Mouse (Mus musculus) liver, embryonic 15.5 days (tissue): ENCODE results near the gene Fndc1. TPM values are rescaled to one million over a fixed set of nuclear protein-coding genes. Genes with fewer than 3 reads are reported as not detected.
A peak's percentile ranks its signal among the peaks of the same experiment; 100 is the strongest.

Experiments
- ATAC-seq: fragments of 200-750 bp; cut with Nextera tagmentation; 2 replicates; pipeline ENCODE4 v1.8.0; 2017; ENCODE audit warnings: moderate number of reproducible peaks, mild to moderate bottlenecking, moderate library complexity; ENCODE audit not compliant: insufficient read depth
- H3K27ac ChIP-seq: fragments of 300-500 bp; sonication (generic); replicated peaks from 2 replicates; pipeline ENCODE4 v1.5.1; 2015; ENCODE audit warnings: mild to moderate bottlenecking, inconsistent platforms
- H3K27me3 ChIP-seq: fragments of 300-500 bp; sonication (generic); 2 replicates; pipeline ENCODE4 v1.6.1; 2015; ENCODE audit warnings: mild to moderate bottlenecking, inconsistent platforms
- H3K36me3 ChIP-seq: fragments of 300-500 bp; sonication (generic); replicated peaks from 2 replicates; pipeline ENCODE4 v1.6.1; 2015; ENCODE audit warnings: moderate library complexity, mild to moderate bottlenecking, inconsistent platforms
- H3K4me1 ChIP-seq: fragments of 300-500 bp; sonication (generic); replicated peaks from 2 replicates; pipeline ENCODE4 v1.6.1; 2015; ENCODE audit warnings: inconsistent platforms
- H3K4me2 ChIP-seq: fragments of 300-500 bp; sonication (generic); 2 replicates; pipeline ENCODE4 v1.6.1; 2015; ENCODE audit warnings: moderate library complexity, mild to moderate bottlenecking, inconsistent platforms
- H3K4me3 ChIP-seq: fragments of 300-500 bp; sonication (generic); replicated peaks from 2 replicates; pipeline ENCODE4 v1.5.1; 2015; ENCODE audit warnings: mild to moderate bottlenecking, inconsistent platforms
- H3K9ac ChIP-seq: fragments of 300-500 bp; sonication (generic); 2 replicates; pipeline ENCODE4 v1.6.1; 2015; ENCODE audit warnings: moderate library complexity, mild to moderate bottlenecking, inconsistent platforms
- H3K9me3 ChIP-seq: fragments of 300-500 bp; sonication (generic); replicated peaks from 2 replicates; pipeline ENCODE4 v1.6.1; 2016; ENCODE audit warnings: inconsistent platforms
- WGBS: fragments of 180-500 bp; shearing (Covaris S2); methylation state at CpG from one replicate; pipeline ENCODE4 v1.1.7; 2015; ENCODE audit warnings: mixed read lengths; ENCODE audit not compliant: insufficient replicate concordance; 5-methylcytosine and 5-hydroxymethylcytosine counted together
- polyA plus RNA-seq: library from polyadenylated mRNA; unstranded; fragments of >200 nt; fragmentation: Nextera tagmentation; extraction: Ambion mirVana; gene quantifications from 2 replicates; pipeline ENCODE4 v1.2.1, GENCODE M21; 2015

Gene Fndc1
- polyA plus RNA-seq: 0.53 and 0.76 TPM in 2 replicates

DNA sequence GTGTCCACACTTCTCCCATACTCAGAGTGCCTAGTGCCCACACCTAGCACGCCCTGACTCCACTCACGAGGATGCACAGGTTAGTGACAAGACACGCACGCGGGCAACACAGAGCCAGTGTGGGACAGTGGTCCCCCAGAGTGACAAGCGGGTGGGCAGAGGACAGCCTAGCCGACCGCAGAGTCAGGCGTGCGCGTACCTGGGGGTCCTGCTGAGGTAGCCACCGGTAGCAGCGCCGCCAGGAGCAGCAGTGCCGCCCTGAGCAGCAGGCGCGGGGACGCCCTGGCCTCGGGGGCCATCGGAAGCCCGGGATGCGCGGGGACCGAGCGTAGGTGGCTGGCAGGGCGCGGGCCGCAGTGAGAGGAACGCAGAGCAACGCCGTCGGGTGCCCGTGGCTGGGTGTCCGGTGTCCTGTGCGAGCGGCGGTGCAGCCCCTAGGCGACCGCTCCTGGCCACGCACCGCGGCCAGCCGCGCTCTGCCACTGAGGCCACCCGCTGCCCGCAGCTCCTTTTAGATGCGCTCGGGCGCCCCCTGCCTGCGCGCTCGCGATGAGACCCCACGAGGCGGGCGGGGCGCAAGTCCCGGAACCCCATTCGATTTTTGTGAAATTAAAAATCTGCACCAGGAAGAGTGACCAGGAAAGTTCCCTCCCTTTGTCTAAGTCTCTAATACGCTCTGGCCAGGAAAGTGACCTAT lies at the start of gene Fndc1:
Fndc1 (minus strand) TSS at position 484 of the 697 bp plus-strand sequence.
- no peak for ATAC-seq

DNA sequence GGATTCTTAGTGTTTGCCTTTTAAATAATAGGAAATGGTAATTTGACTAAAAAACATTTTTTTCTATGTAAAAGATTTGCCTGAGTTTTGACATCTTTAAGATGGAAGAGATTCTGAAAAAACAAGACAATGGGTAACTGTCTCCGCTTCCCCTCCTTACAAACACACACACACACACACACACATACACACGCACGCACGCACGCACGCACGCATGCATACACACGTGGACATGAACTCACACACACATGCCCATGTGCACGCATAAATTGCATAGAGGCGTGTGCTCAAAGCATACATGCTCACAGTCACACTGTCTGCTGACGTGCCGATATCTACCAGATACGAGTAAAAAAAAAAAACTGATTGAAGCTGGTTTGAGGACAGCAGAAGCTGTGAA lies 49.4 kb upstream of the Fndc1 start:
- WGBS: 74% methylated on average over 13 of the region's 13 CpGs
- H3K4me2 ChIP-seq: no peak overlapping the region

More for the DNA sequence above, at the start of gene Fndc1:
- Histone ChIP-seq H3K9ac (no peak within 1 kb of the TSS), H3K36me3 (no peaks in the 10 kb centered on the region), H3K27ac (no peak within 1 kb of the TSS), H3K4me1 (no peaks in the 10 kb centered on the region; the same call in 1 of the 2 replicates), H3K9me3 (no peaks in the 10 kb centered on the region), H3K27me3 (peaks cover 49% of the 10 kb centered on the region), H3K4me2 (peak within 1 kb of the TSS; percentile 53), H3K4me3 (peak within 1 kb of the TSS; percentile 33)
- WGBS: 2% methylated on average over 60 of the region's 60 CpGs

GRCm38 (mm10) chr17:7875941-7876461 lies 48.9 kb upstream of the Fndc1 start:
- no peak overlapping the region for H3K4me2 ChIP-seq
- WGBS: 51% methylated on average over 12 of the region's 12 CpGs
- no peak overlapping the region for H3K9ac ChIP-seq
- no peak for ATAC-seq
- H3K4me3 ChIP-seq: no peak overlapping the region
- H3K36me3 ChIP-seq: no peaks in the 10 kb centered on the region
- peaks cover 17% of the 10 kb centered on the region for H3K4me1 ChIP-seq
- no peaks in the 10 kb centered on the region for H3K9me3 ChIP-seq
- no peaks in the 10 kb centered on the region for H3K27me3 ChIP-seq
- no peak overlapping the region for H3K27ac ChIP-seq

More for the DNA sequence above, 49.4 kb upstream of the Fndc1 start:
- Histone ChIP-seq H3K36me3 (no peaks in the 10 kb centered on the region), H3K4me3 (no peak overlapping the region), H3K27ac (no peak overlapping the region), H3K4me1 (peaks cover 17% of the 10 kb centered on the region), H3K9me3 (no peaks in the 10 kb centered on the region), H3K9ac (no peak overlapping the region), H3K27me3 (no peaks in the 10 kb centered on the region)
- no peak for ATAC-seq

DNA sequence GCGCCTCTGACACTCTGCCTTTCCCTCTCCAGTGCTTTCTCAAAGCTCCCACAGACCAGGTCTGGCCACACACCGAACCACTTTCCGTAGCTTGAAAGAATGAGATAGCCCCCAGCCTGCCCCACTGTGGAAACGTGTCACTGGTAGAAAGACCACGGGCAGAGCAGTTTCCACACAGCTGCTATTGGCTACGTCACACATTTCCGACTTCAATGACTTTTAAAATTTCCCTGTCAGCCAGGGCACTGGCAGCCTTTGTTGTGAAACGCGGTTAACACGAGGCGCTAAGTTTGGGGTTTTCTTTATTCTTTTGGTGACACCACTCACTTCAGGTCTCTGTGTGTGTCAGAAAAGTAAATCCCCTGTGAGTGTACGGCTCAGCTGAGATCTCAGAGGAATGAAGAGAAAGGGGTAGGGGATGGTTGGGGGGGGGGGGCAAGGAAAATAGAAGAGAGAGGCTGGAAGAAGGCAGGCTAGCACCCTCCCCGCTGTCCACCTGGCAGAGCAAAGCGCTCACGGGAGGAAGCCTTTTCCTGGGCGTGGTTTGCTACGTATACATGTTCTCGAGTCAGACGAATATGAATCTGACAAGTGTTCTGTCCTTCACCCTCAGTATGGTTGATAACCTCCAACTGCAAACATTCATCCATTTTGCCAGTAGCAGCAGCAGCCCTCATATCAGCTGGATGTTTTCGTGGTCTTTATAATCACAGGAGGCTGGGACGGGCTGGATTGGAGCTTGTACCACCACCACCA lies 47.9 kb upstream of the Fndc1 start:
- 55% methylated on average over 21 of the region's 21 CpGs for WGBS
- no peak for ATAC-seq
- H3K4me2 ChIP-seq: no peak overlapping the region

GRCm38 (mm10) chr17:7873382-7873781 lies 46.3 kb upstream of the Fndc1 start:
- Histone ChIP-seq H3K36me3 (no peaks in the 10 kb centered on the region), H3K27me3 (no peaks in the 10 kb centered on the region), H3K9ac (no peak overlapping the region), H3K4me2 (no peak overlapping the region), H3K4me1 (peaks cover 17% of the 10 kb centered on the region), H3K9me3 (no peaks in the 10 kb centered on the region), H3K27ac (no peak overlapping the region), H3K4me3 (no peak overlapping the region)
- WGBS: 79% methylated on average over 7 of the region's 7 CpGs
- no peak for ATAC-seq

More for the DNA sequence above, 47.9 kb upstream of the Fndc1 start:
- Histone ChIP-seq H3K4me1 (peaks cover 17% of the 10 kb centered on the region), H3K36me3 (no peaks in the 10 kb centered on the region), H3K27me3 (no peaks in the 10 kb centered on the region), H3K9ac (no peak overlapping the region), H3K9me3 (no peaks in the 10 kb centered on the region), H3K4me3 (no peak overlapping the region), H3K27ac (0 out of 2 replicates have a peak overlapping the region, but pooled peaks have one; percentile 24)

DNA sequence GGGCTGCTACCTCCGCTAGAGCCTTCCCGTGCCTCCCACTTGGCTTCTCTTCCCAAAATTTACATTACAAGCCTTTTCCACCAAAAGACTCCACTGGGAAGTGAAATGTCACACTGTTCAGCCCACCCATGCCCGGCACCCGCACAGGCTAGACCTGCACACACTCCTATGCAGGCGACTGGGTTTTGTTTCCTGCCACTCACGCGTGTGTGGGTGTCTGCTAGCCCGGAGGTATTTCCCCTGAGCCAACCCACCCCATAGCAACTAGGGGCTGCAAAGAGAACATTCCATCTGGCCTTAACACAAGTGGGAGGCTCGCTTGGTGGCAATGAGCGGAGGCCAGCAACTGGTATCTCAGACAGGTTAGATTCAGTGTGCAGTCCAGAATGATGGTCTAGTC lies 44.7 kb upstream of the Fndc1 start:
- ATAC-seq: no peak
- Histone ChIP-seq H3K4me3 (no peak overlapping the region), H3K9ac (no peak overlapping the region), H3K4me1 (peaks cover 14% of the 10 kb centered on the region), H3K4me2 (no peak overlapping the region), H3K9me3 (no peaks in the 10 kb centered on the region), H3K27me3 (no peaks in the 10 kb centered on the region), H3K36me3 (no peaks in the 10 kb centered on the region), H3K27ac (no peak overlapping the region)
- 63% methylated on average over 10 of the region's 10 CpGs for WGBS

- Histone ChIP-seq H3K27me3 (no peaks in the 10 kb centered on the region), H3K27ac (no peak overlapping the region), H3K4me3 (no peak overlapping the region), H3K36me3 (no peaks in the 10 kb centered on the region), H3K9ac (no peak overlapping the region), H3K4me2 (no peak overlapping the region), H3K4me1 (peaks cover 8% of the 10 kb centered on the region; the same call in 1 of the 2 replicates), H3K9me3 (no peaks in the 10 kb centered on the region)
- ATAC-seq: no peak
- 60% methylated on average over 6 of the region's 6 CpGs for WGBS
These were observed 43.9 kb upstream of the Fndc1 start for GRCm38 (mm10) chr17:7870862-7871605.

GRCm38 (mm10) chr17:7869114-7869513 lies 42.0 kb upstream of the Fndc1 start:
- WGBS: 57% methylated on average over 7 of the region's 7 CpGs

DNA sequence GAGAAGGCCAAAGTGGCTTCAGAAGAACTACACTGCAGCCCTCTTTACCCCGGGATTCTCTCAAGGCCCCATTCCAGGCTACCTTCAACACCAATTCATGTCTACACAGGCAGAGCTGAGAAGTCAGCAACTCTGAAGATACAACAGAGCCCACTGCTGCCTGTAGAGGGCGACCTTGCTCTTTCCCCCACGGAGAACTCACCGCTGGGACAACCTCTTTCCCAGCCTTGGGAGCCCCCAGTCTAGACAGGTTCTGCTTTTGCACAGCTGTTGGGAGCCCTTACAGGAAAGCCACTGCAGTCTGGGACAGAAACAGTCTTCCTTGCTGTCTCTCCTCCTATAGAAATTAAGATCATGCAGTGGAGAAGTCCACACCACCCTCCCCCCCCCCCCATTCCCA lies 41.5 kb upstream of the Fndc1 start:
- 0 out of 2 replicates have a peak, but pooled peaks have one; percentile 34 for ATAC-seq
- no peaks in the 10 kb centered on the region for H3K9me3 ChIP-seq
- 0 out of 2 replicates have a peak overlapping the region, but pooled peaks have one; percentile 10 for H3K4me2 ChIP-seq
- no peaks in the 10 kb centered on the region for H3K4me1 ChIP-seq
- no peaks in the 10 kb centered on the region for H3K27me3 ChIP-seq
- no peak overlapping the region for H3K4me3 ChIP-seq
- H3K27ac ChIP-seq: no peak overlapping the region
- H3K9ac ChIP-seq: no peak overlapping the region
- H3K36me3 ChIP-seq: no peaks in the 10 kb centered on the region
- 4% methylated on average over 4 of the region's 4 CpGs for WGBS

More at GRCm38 (mm10) chr17:7869114-7869513, 42.0 kb upstream of the Fndc1 start:
- H3K4me3 ChIP-seq: no peak overlapping the region
- no peak overlapping the region for H3K9ac ChIP-seq
- H3K4me1 ChIP-seq: no peaks in the 10 kb centered on the region
- no peaks in the 10 kb centered on the region for H3K27me3 ChIP-seq
- no peak overlapping the region for H3K27ac ChIP-seq
- no peaks in the 10 kb centered on the region for H3K9me3 ChIP-seq
- no peaks in the 10 kb centered on the region for H3K36me3 ChIP-seq
- 0 out of 2 replicates have a peak overlapping the region, but pooled peaks have one; percentile 10 for H3K4me2 ChIP-seq
- ATAC-seq: no peak

DNA sequence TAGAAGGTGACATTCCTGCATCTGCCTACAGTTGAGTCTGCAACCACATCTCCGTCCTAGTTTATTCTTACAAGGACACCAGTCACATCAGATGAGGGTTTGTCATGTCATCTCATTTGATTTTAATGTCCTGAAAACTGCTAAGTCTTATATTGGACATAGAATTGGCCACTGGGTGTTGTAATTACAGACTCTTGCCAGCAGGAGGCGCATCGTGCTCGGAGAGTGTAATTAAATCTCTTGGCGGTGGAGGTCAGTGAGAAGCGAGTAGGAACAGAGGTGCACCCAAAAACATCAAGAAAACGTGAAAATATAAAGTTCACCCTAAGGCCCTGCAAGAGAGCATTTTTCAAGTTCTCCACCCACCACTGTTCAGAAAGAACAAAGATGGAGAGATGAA lies 37.6 kb upstream of the Fndc1 start:
- Histone ChIP-seq H3K9ac (no peak overlapping the region), H3K4me3 (no peak overlapping the region), H3K4me2 (no peak overlapping the region), H3K27ac (no peak overlapping the region), H3K9me3 (no peaks in the 10 kb centered on the region), H3K27me3 (no peaks in the 10 kb centered on the region), H3K4me1 (no peaks in the 10 kb centered on the region), H3K36me3 (no peaks in the 10 kb centered on the region)
- 8% methylated on average over 7 of the region's 7 CpGs for WGBS
- ATAC-seq: no peak
